Mouse (Mus musculus) forebrain, embryonic 16.5 days (tissue): ENCODE measurements around the gene Svopl. TPM values are rescaled to one million over a fixed set of nuclear protein-coding genes. Genes with fewer than 3 reads are reported as not detected.

Experiments
- ATAC-seq: fragments of 200-750 bp; cut with Nextera tagmentation; 2 replicates; pipeline ENCODE4 v1.8.0; 2017; ENCODE audit warnings: mild to moderate bottlenecking, moderate library complexity
- H3K27ac ChIP-seq: fragments of 300-500 bp; sonication (generic); 2 replicates; pipeline ENCODE4 v1.5.1; 2014; ENCODE audit warnings: low read length, control low read depth
- H3K27me3 ChIP-seq: fragments of 300-500 bp; sonication (generic); replicated peaks from 2 replicates; pipeline ENCODE4 v1.6.1; 2014; ENCODE audit warnings: low read length; ENCODE audit not compliant: control insufficient read depth, insufficient read depth
- H3K36me3 ChIP-seq: fragments of 300-500 bp; sonication (generic); 2 replicates; pipeline ENCODE4 v1.6.1; 2014; ENCODE audit not compliant: control insufficient read depth, insufficient read depth
- H3K4me1 ChIP-seq: fragments of 300-500 bp; sonication (generic); replicated peaks from 2 replicates; pipeline ENCODE4 v1.6.1; 2014; ENCODE audit warnings: low read length; ENCODE audit not compliant: control insufficient read depth, insufficient read depth
- H3K4me2 ChIP-seq: fragments of 300-500 bp; sonication (generic); 2 replicates; pipeline ENCODE4 v1.6.1; 2014; ENCODE audit warnings: mild to moderate bottlenecking, low read length, control low read depth
- H3K4me3 ChIP-seq: fragments of 300-500 bp; sonication (generic); replicated peaks from 2 replicates; pipeline ENCODE4 v1.5.1; 2014; ENCODE audit warnings: mild to moderate bottlenecking, low read length, control low read depth
- H3K9ac ChIP-seq: fragments of 300-500 bp; sonication (generic); replicated peaks from 2 replicates; pipeline ENCODE4 v1.6.1; 2014; ENCODE audit warnings: low read depth, low read length, control low read depth
- H3K9me3 ChIP-seq: fragments of 300-500 bp; sonication (generic); 2 replicates; pipeline ENCODE4 v1.6.1; 2016; ENCODE audit warnings: low read length; ENCODE audit not compliant: control insufficient read depth
- WGBS: fragments of 180-500 bp; shearing (Covaris S2); extraction: QIAGEN DNeasy Blood & Tissue Kit; methylation state at CpG from one replicate; pipeline ENCODE4 v1.1.7; 2014; 5-methylcytosine and 5-hydroxymethylcytosine counted together
- polyA plus RNA-seq: library from polyadenylated mRNA; unstranded; fragments of >200 nt; fragmentation: Nextera tagmentation; extraction: Ambion mirVana; gene quantifications from 2 replicates; pipeline ENCODE4 v1.2.1, GENCODE M21; 2015

Gene Svopl
- polyA plus RNA-seq, 1 experiment from 2014 or later = 0.95 TPM

DNA sequence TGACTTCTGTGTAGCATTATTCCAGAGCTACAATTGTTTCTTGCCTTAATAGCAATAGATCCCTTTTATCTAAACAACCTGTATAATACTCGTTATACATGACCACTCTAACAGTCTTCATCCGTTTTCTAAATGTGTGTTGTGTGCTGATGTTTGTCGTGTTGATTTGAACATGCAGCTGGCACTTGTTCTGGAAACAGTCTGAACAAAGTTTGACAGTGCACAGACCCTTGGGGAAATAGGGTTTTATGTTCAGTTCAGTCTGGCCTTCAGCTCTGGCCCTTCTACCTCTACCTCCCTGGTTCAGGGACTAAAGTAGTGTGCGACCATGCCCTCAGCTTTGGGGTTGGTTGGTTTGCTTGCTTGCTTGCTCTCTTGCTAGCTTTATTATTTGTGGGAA is 79.4 kb downstream of the Svopl start:
- Histone ChIP-seq H3K27me3 (no peaks in the 10 kb centered on the region), H3K36me3 (peaks cover 21% of the 10 kb centered on the region), H3K9me3 (no peaks in the 10 kb centered on the region), H3K4me1 (no peaks in the 10 kb centered on the region), H3K4me3 (no peak overlapping the region), H3K9ac (no peak overlapping the region), H3K4me2 (no peak overlapping the region), H3K27ac (no peak overlapping the region)
- ATAC-seq = no peak
- 91% methylated on average over 4 of the region's 4 CpGs for WGBS

DNA sequence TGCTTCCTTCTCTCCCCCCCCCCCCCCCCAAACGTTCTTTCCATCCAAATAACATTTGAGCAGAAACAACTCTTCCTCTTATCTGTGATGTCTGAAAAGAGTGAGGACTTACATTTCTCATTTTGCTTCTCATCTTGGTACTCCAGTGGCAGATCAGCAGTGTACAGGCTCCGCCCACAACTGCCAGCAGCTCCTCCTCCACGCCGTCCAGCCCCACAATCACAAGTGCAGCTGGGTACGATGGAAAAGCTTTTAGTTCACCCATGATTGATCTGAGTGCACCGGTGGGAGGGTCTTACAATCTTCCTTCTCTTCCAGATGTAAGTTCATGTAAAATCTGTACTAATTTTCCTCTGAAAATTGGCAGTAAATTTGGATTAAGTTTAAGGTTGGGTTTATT is 95.5 kb downstream of the Svopl start:
- H3K27ac ChIP-seq = no peak overlapping the region
- no peaks in the 10 kb centered on the region for H3K4me1 ChIP-seq
- H3K4me3 ChIP-seq = no peak overlapping the region
- no peaks in the 10 kb centered on the region for H3K9me3 ChIP-seq
- H3K9ac ChIP-seq = no peak overlapping the region
- H3K36me3 ChIP-seq = peaks cover 13% of the 10 kb centered on the region
- ATAC-seq = no peak
- H3K4me2 ChIP-seq = no peak overlapping the region
- H3K27me3 ChIP-seq = no peaks in the 10 kb centered on the region
- WGBS = 91% methylated on average over 6 of the region's 6 CpGs

DNA sequence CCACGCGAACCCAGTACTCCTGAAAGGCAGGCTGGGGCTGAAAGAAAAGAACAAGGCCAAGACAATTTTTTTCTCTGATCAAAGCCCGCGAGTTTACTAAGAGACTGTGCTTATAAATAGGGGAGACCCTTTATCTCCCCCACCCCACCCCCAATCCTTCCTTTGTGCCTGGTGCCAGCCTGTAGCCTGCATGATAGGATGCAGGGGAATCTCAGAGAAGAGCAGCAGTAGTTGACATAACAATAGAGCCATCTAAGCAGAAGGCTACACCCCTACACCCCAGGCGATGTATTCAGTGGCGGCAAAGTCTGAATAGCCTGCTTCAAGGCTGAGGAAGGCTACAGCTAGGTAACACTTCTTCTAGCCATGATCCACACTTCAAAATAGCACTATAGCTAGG is 110.3 kb downstream of the Svopl start:
- WGBS = 13% methylated on average over 6 of the region's 6 CpGs
- no peaks in the 10 kb centered on the region for H3K9me3 ChIP-seq
- H3K4me2 ChIP-seq = no peak overlapping the region
- H3K27me3 ChIP-seq = no peaks in the 10 kb centered on the region
- H3K4me1 ChIP-seq = no peaks in the 10 kb centered on the region
- no peak overlapping the region for H3K27ac ChIP-seq
- H3K4me3 ChIP-seq = no peak overlapping the region
- peaks cover 5% of the 10 kb centered on the region; the same call in 1 of the 2 replicates for H3K36me3 ChIP-seq
- 0 out of 2 replicates have a peak, but pooled peaks have one; percentile 36 for ATAC-seq
- no peak overlapping the region for H3K9ac ChIP-seq

Other genes starting within 250 kb of the Svopl start
- gene Trim24, start 176.2 kb downstream of the Svopl start, polyA plus RNA-seq = 15.1 and 15.6 TPM in 2 replicates
- not detected in 2 replicates for gene Tmem213, start 62.3 kb upstream of the Svopl start, polyA plus RNA-seq
- 0.09 and 0.27 TPM in 2 replicates for gene Atp6v0a4, start 77.6 kb upstream of the Svopl start, polyA plus RNA-seq
- gene D630045J12Rik, start 207.0 kb upstream of the Svopl start, polyA plus RNA-seq = 18.1 and 19.1 TPM in 2 replicates